Mouse (Mus musculus) thymus, postnatal 10 days (tissue): ENCODE results near the gene Slc5a2.

ENCODE experiments used
- DNase-seq, 2 experiments: peaks; one replicate each; pipeline ENCODE4 v3.0.0; 2021; ENCODE audit warnings: low spot score in 2 of 2

The Slc5a2 gene

GRCm38 (mm10) chr7:128298481-128299342 is 33.3 kb downstream of the Slc5a2 start:
- DNase-seq: no peak

- no peak for DNase-seq
Measured at GRCm38 (mm10) chr7:128300952-128301351, 35.5 kb downstream of the Slc5a2 start.

- no peak for DNase-seq
Measured at GRCm38 (mm10) chr7:128302151-128302550, 36.7 kb downstream of the Slc5a2 start.

- no peak for DNase-seq
Measured at GRCm38 (mm10) chr7:128304198-128304597, 38.7 kb downstream of the Slc5a2 start.

GRCm38 (mm10) chr7:128304907-128305306 is 39.5 kb downstream of the Slc5a2 start:
- no peak for DNase-seq

GRCm38 (mm10) chr7:128307851-128308250 is 42.4 kb downstream of the Slc5a2 start:
- no peak for DNase-seq

GRCm38 (mm10) chr7:128309216-128309615 is 43.8 kb downstream of the Slc5a2 start:
- DNase-seq: no peak

- no peak for DNase-seq
Measured at GRCm38 (mm10) chr7:128309776-128310175, 44.3 kb downstream of the Slc5a2 start.

GRCm38 (mm10) chr7:128310229-128310688 is 44.8 kb downstream of the Slc5a2 start:
- DNase-seq: no peak

GRCm38 (mm10) chr7:128311263-128311662 is 45.8 kb downstream of the Slc5a2 start:
- no peak for DNase-seq

- no peak for DNase-seq
Measured at GRCm38 (mm10) chr7:128311811-128312210, 46.4 kb downstream of the Slc5a2 start.

GRCm38 (mm10) chr7:128312375-128313059 is 47.1 kb downstream of the Slc5a2 start:
- DNase-seq: no peak

GRCm38 (mm10) chr7:128313601-128314000 is 48.1 kb downstream of the Slc5a2 start:
- DNase-seq: no peak

GRCm38 (mm10) chr7:128314491-128314890 is 49.0 kb downstream of the Slc5a2 start:
- no peak for DNase-seq

GRCm38 (mm10) chr7:128317011-128317410 is 51.6 kb downstream of the Slc5a2 start:
- DNase-seq: no peak

GRCm38 (mm10) chr7:128319140-128319539 is 53.7 kb downstream of the Slc5a2 start:
- DNase-seq: no peak

- DNase-seq: no peak
Measured at GRCm38 (mm10) chr7:128320219-128320816, 54.9 kb downstream of the Slc5a2 start.

GRCm38 (mm10) chr7:128321260-128321659 is 55.8 kb downstream of the Slc5a2 start:
- DNase-seq: no peak
